Mouse (Mus musculus) heart, embryonic 11.5 days (tissue): Measurements from ENCODE around the gene Unc13d. TPM values are rescaled to one million over a fixed set of nuclear protein-coding genes. Genes with fewer than 3 reads are reported as not detected.

Source experiments
- ATAC-seq: fragments of 200-750 bp; cut with Nextera tagmentation; replicated peaks from 2 replicates; pipeline ENCODE4 v1.8.0; 2017; ENCODE audit warnings: moderate library complexity; ENCODE audit not compliant: insufficient number of reproducible peaks, low FRiP score, low TSS enrichment
- H3K27ac ChIP-seq: fragments of 300-500 bp; sonication (generic); 2 replicates; pipeline ENCODE4 v1.5.1; 2014; ENCODE audit warnings: mild to moderate bottlenecking, low read depth, low read length
- H3K27me3 ChIP-seq: fragments of 300-500 bp; sonication (generic); 2 replicates; pipeline ENCODE4 v1.6.1; 2014; ENCODE audit warnings: mild to moderate bottlenecking, low read length, mixed read lengths; ENCODE audit not compliant: control insufficient read depth, insufficient read depth
- H3K36me3 ChIP-seq: fragments of 300-500 bp; sonication (generic); 2 replicates; pipeline ENCODE4 v1.6.1; 2014; ENCODE audit warnings: mild to moderate bottlenecking, low read length, moderate library complexity, mixed read lengths; ENCODE audit not compliant: control insufficient read depth, insufficient read depth
- H3K4me1 ChIP-seq: fragments of 300-500 bp; sonication (generic); 2 replicates; pipeline ENCODE4 v1.6.1; 2014; ENCODE audit warnings: low read length; ENCODE audit not compliant: control insufficient read depth, insufficient read depth
- H3K4me2 ChIP-seq: fragments of 300-500 bp; sonication (generic); 2 replicates; pipeline ENCODE4 v1.6.1; 2014; ENCODE audit warnings: mild to moderate bottlenecking, moderate library complexity
- H3K4me3 ChIP-seq: fragments of 300-500 bp; sonication (generic); 2 replicates; pipeline ENCODE4 v1.5.1; 2014; ENCODE audit warnings: low read depth, low read length
- H3K9ac ChIP-seq: fragments of 300-500 bp; sonication (generic); 2 replicates; pipeline ENCODE4 v1.6.1; 2014; ENCODE audit warnings: mild to moderate bottlenecking, low read depth, low read length, moderate library complexity
- H3K9me3 ChIP-seq: fragments of 300-500 bp; sonication (generic); replicated peaks from 2 replicates; pipeline ENCODE4 v1.6.1; 2016; ENCODE audit warnings: low read length; ENCODE audit not compliant: control insufficient read depth
- WGBS: fragments of 180-500 bp; shearing (Covaris S2); extraction: QIAGEN DNeasy Blood & Tissue Kit; methylation state at CpG from one replicate; pipeline ENCODE4 v1.1.7; 2014; ENCODE audit not compliant: insufficient replicate concordance; 5-methylcytosine and 5-hydroxymethylcytosine counted together
- polyA plus RNA-seq: library from polyadenylated mRNA; unstranded; fragments of >200 nt; fragmentation: Nextera tagmentation; extraction: Ambion mirVana; gene quantifications from 2 replicates; pipeline ENCODE4 v1.2.1, GENCODE M21; 2014

Unc13d gene
- polyA plus RNA-seq, 1 experiment from 2014 or later: 2.6 TPM

DNA sequence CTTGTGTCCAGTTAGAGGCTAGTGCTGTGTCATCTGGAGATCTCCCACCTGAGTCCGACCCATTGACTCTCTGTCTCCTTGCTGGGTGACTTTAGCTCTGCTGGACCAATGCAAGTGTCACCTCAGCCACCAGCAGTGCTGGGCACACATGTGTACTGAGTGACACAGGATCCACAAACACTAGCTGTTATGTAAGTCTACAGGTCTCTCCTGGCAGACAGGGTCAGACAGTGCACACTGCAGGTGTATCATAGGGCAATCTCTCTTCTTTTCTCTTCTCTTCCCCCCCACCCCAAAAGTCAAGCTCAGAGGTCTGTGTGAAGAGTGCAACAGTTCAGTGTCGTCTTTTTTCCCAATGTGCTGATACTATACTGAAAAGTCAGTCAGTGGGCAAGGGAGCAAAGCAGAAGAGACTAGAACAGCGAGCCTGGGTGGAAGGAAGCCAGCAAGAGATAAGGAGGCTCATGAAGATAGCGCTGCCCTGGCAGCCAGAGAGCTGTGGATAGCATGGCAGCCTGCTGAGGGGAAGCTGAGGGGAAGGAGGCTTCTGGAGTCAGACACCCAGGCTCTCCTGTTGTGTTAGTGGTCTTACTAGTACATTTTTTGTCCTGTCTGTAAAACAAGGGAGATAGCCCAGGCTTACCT, 20.4 kb downstream of the Unc13d start:
- peak overlapping the region; percentile 35; the same call in 1 of the 2 replicates for H3K27ac ChIP-seq
- no peak overlapping the region for H3K4me3 ChIP-seq
- ATAC-seq: no peak
- no peaks in the 10 kb centered on the region for H3K9me3 ChIP-seq
- 35% methylated on average over 4 of the region's 4 CpGs for WGBS
- peaks cover 70% of the 10 kb centered on the region for H3K36me3 ChIP-seq
- peaks cover 19% of the 10 kb centered on the region for H3K4me1 ChIP-seq
- no peak overlapping the region for H3K9ac ChIP-seq
- no peaks in the 10 kb centered on the region for H3K27me3 ChIP-seq
- no peak overlapping the region for H3K4me2 ChIP-seq

- Histone ChIP-seq H3K4me2 (no peak overlapping the region), H3K9me3 (no peaks in the 10 kb centered on the region), H3K4me1 (peaks cover 19% of the 10 kb centered on the region), H3K27me3 (no peaks in the 10 kb centered on the region), H3K36me3 (peaks cover 63% of the 10 kb centered on the region), H3K9ac (no peak overlapping the region), H3K4me3 (no peak overlapping the region), H3K27ac (no peak overlapping the region)
- no peak for ATAC-seq
- 84% methylated on average over 11 of the region's 11 CpGs for WGBS
These were observed 21.9 kb downstream of the Unc13d start for GRCm38 (mm10) chr11:116055873-116056272.

DNA sequence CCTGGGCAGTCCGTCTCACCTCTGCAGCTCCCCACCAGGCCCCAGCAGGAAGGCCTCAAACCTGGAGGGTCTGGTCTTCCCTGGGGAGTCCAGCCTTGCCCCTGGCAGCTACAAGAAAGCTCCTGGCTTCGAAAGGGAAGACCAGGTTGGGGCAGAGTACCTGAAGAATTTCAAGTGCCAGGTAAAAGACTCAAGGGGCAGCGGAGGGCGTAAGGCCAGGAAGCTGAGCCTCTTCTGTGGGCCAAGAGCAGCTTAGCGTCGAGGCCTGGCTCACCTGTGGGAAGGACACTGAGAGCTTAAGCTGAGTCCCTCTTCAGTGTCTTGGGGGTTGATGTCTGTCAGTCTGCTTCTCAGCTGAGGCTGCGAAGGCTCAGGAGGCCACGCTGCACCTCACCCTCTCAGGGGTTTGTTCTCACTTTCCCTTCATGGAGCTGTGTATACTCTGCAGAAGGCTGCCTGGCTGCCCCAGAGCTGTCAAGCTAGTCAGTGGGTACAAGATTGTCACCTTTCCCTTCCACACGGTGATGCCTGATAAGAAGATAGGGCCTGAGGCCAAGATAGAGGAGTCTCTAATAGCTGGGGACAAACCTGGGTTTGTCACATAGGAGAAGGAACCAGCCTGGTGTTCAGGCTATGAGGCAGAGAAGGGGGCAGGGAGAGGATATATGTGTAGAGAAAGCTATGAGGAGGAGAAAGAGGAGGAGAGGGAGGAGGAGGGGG, 24.1 kb downstream of the Unc13d start:
- Histone ChIP-seq H3K9ac (no peak overlapping the region), H3K9me3 (no peaks in the 10 kb centered on the region), H3K4me3 (no peak overlapping the region), H3K4me2 (no peak overlapping the region), H3K27ac (no peak overlapping the region), H3K27me3 (no peaks in the 10 kb centered on the region), H3K36me3 (peaks cover 72% of the 10 kb centered on the region), H3K4me1 (peaks cover 19% of the 10 kb centered on the region)
- WGBS: 87% methylated on average over 9 of the region's 9 CpGs
- ATAC-seq: no peak

DNA sequence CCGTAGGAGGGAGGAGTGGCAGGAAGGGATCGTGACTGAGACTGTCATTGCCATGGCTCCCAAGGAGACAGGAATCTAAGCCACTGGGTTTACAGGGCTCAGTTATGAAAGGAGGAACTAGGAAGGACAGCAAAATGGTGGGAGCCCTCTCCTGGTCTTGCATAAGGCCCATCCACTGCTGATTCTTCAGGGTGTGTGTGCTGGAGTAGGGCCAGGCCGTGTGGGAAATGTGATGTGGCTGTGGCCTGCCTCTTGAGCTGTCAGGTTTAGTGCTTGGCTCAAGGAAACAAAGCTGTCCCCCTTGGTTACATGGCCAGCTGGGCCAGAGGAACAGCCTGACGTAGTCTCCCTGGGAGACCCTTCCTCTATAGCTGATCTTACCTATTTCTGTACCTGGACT, 27.6 kb downstream of the Unc13d start:
- Histone ChIP-seq H3K27me3 (no peaks in the 10 kb centered on the region), H3K4me2 (no peak overlapping the region), H3K9me3 (no peaks in the 10 kb centered on the region), H3K4me1 (no peaks in the 10 kb centered on the region), H3K36me3 (peaks cover 69% of the 10 kb centered on the region), H3K9ac (no peak overlapping the region), H3K27ac (no peak overlapping the region), H3K4me3 (no peak overlapping the region)
- WGBS: 86% methylated on average over 4 of the region's 4 CpGs
- no peak for ATAC-seq

- no peak for ATAC-seq
These were observed 28.2 kb downstream of the Unc13d start for GRCm38 (mm10) chr11:116049610-116050009.

DNA sequence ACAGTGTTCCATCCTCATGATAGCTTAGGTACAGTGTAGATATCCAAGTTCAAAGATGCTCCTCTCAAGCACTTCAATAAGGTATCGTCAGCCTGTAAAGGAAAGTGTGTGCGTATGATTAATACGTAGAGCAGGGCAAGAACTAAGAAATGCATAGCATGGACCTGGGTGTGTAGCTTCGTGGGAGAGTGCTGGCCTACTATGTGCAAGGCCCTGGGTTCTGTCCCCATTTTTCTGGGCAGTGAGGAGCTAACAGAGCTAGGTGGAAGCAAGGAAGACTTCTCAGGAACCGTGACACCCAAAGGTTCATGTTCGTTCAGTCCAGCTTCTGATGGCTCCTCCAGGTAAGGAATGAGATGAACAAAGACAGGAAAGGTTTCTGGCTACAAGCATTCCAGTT, 32.6 kb downstream of the Unc13d start:
- Histone ChIP-seq H3K27ac (no peak overlapping the region), H3K9ac (no peak overlapping the region), H3K4me1 (peaks cover 3% of the 10 kb centered on the region; the same call in 1 of the 2 replicates), H3K36me3 (peaks cover 46% of the 10 kb centered on the region), H3K4me3 (no peak overlapping the region), H3K27me3 (no peaks in the 10 kb centered on the region), H3K4me2 (no peak overlapping the region), H3K9me3 (no peaks in the 10 kb centered on the region)
- ATAC-seq: no peak
- WGBS: 93% methylated on average over 6 of the region's 6 CpGs

More at GRCm38 (mm10) chr11:116049610-116050009, 28.2 kb downstream of the Unc13d start:
- no peak overlapping the region for H3K4me3 ChIP-seq
- no peak overlapping the region for H3K4me2 ChIP-seq
- peaks cover 63% of the 10 kb centered on the region for H3K36me3 ChIP-seq
- H3K27ac ChIP-seq: no peak overlapping the region
- no peaks in the 10 kb centered on the region for H3K27me3 ChIP-seq
- 77% methylated on average over 2 of the region's 2 CpGs for WGBS
- H3K9me3 ChIP-seq: no peaks in the 10 kb centered on the region
- no peak overlapping the region for H3K9ac ChIP-seq
- no peaks in the 10 kb centered on the region for H3K4me1 ChIP-seq

DNA sequence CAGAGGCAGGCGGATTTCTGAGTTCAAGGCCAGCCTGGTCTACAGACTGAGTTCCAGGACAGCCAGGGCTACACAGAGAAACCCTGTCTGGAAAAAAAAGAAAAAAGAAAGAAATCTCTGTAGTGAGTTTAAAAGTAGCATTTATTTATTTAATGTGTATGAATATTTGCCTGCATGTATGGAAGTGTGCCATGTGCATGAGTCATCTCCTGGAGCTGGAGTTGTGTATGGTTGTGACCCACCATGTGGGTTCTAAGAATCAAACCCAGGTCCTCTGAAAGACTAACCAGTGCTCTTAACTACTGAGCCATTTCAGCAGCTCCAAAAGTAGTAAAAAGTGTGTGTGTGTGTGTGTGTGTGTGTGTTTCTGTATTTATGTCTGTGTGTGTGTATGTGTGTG, 34.5 kb downstream of the Unc13d start:
- no peak overlapping the region for H3K9ac ChIP-seq
- no peaks in the 10 kb centered on the region for H3K9me3 ChIP-seq
- no peak for ATAC-seq
- no peak overlapping the region for H3K4me3 ChIP-seq
- H3K27me3 ChIP-seq: no peaks in the 10 kb centered on the region
- no peak overlapping the region for H3K4me2 ChIP-seq
- 83% methylated on average over 1 of the region's 1 CpGs for WGBS
- H3K27ac ChIP-seq: no peak overlapping the region
- peaks cover 33% of the 10 kb centered on the region for H3K36me3 ChIP-seq
- H3K4me1 ChIP-seq: peaks cover 3% of the 10 kb centered on the region; the same call in 1 of the 2 replicates

- H3K4me3 ChIP-seq: no peak overlapping the region
- no peak overlapping the region for H3K4me2 ChIP-seq
- H3K4me1 ChIP-seq: peaks cover 3% of the 10 kb centered on the region; the same call in 1 of the 2 replicates
- no peak overlapping the region for H3K27ac ChIP-seq
- H3K9ac ChIP-seq: no peak overlapping the region
- WGBS: 85% methylated on average over 5 of the region's 5 CpGs
- peaks cover 26% of the 10 kb centered on the region for H3K36me3 ChIP-seq
- no peaks in the 10 kb centered on the region for H3K27me3 ChIP-seq
- ATAC-seq: no peak
- no peaks in the 10 kb centered on the region for H3K9me3 ChIP-seq
These were observed 35.2 kb downstream of the Unc13d start for GRCm38 (mm10) chr11:116042372-116043138.
